Mouse (Mus musculus) limb, embryonic 11.5 days (tissue): ENCODE results near the gene Dok1. TPM values are rescaled to one million over a fixed set of nuclear protein-coding genes. Genes with fewer than 3 reads are reported as not detected.
A peak's percentile ranks its signal among the peaks of the same experiment; 100 is the strongest.

Experiments
- ATAC-seq: fragments of 200-750 bp; cut with Nextera tagmentation; 2 replicates; pipeline ENCODE4 v1.8.0; 2017; ENCODE audit warnings: low read depth; ENCODE audit not compliant: insufficient number of reproducible peaks, low FRiP score, low TSS enrichment
- DNase-seq: peaks from one replicate; pipeline ENCODE4 v3.0.0-alpha.2; 2015; ENCODE audit warnings: low spot score
- H3K27ac ChIP-seq: fragments of 300-500 bp; sonication (generic); replicated peaks from 2 replicates; pipeline ENCODE4 v1.5.1; 2014; ENCODE audit warnings: low read depth, mild to moderate bottlenecking, low read length
- H3K27me3 ChIP-seq: fragments of 300-500 bp; sonication (generic); 2 replicates; pipeline ENCODE4 v1.6.1; 2014; ENCODE audit warnings: mild to moderate bottlenecking, low read length, mixed read lengths; ENCODE audit not compliant: control insufficient read depth, insufficient read depth
- H3K36me3 ChIP-seq: fragments of 300-500 bp; sonication (generic); 2 replicates; pipeline ENCODE4 v1.6.1; 2014; ENCODE audit warnings: mild to moderate bottlenecking, low read length, moderate library complexity, mixed read lengths; ENCODE audit not compliant: control insufficient read depth, insufficient read depth
- H3K4me1 ChIP-seq: fragments of 300-500 bp; sonication (generic); 2 replicates; pipeline ENCODE4 v1.6.1; 2014; ENCODE audit warnings: low read length, mixed read lengths; ENCODE audit not compliant: control insufficient read depth, insufficient read depth
- H3K4me2 ChIP-seq: fragments of 300-500 bp; sonication (generic); 2 replicates; pipeline ENCODE4 v1.6.1; 2014; ENCODE audit warnings: low read depth, mild to moderate bottlenecking, moderate library complexity; ENCODE audit not compliant: severe bottlenecking
- H3K4me3 ChIP-seq: fragments of 300-500 bp; sonication (generic); 2 replicates; pipeline ENCODE4 v1.5.1; 2014; ENCODE audit warnings: low read depth, low read length
- H3K9ac ChIP-seq: fragments of 300-500 bp; sonication (generic); 2 replicates; pipeline ENCODE4 v1.6.1; 2014; ENCODE audit warnings: mild to moderate bottlenecking, low read length
- H3K9me3 ChIP-seq: fragments of 300-500 bp; sonication (generic); 2 replicates; pipeline ENCODE4 v1.6.1; 2016; ENCODE audit warnings: low read length; ENCODE audit not compliant: control insufficient read depth
- WGBS: fragments of 180-500 bp; shearing (Covaris S2); extraction: QIAGEN DNeasy Blood & Tissue Kit; methylation state at CpG from one replicate; pipeline ENCODE4 v1.1.7; 2014; 5-methylcytosine and 5-hydroxymethylcytosine counted together
- polyA plus RNA-seq: library from polyadenylated mRNA; unstranded; fragments of >200 nt; fragmentation: Nextera tagmentation; extraction: Ambion mirVana; gene quantifications from 2 replicates; pipeline ENCODE4 v1.2.1, GENCODE M21; 2014

Dok1 gene
- polyA plus RNA-seq, result 6.5 and 7.3 TPM in 2 replicates

- under 1% methylated on average over 51 of the region's 51 CpGs for WGBS
- H3K4me3 ChIP-seq, result peak within 1 kb of the TSS; percentile 50
- H3K4me1 ChIP-seq, result peaks cover 10% of the 10 kb centered on the region
- H3K4me2 ChIP-seq, result peak within 1 kb of the TSS; percentile 59
- H3K9ac ChIP-seq, result peak within 1 kb of the TSS; percentile 14
- H3K27ac ChIP-seq, result peak within 1 kb of the TSS; percentile 68; the same call in 1 of the 2 replicates
- no peaks in the 10 kb centered on the region for H3K36me3 ChIP-seq
- DNase-seq (peak; percentile 82), ATAC-seq (peak; percentile 72)
- no peaks in the 10 kb centered on the region for H3K9me3 ChIP-seq
- peaks cover 23% of the 10 kb centered on the region for H3K27me3 ChIP-seq
Measured at GRCm38 (mm10) chr6:83033249-83034185, at the start of gene Dok1, which contains the start of gene Loxl3. Dok1 (minus strand) TSS chr6:83033471. Loxl3 (plus strand) TSS chr6:83034173.

GRCm38 (mm10) chr6:83080210-83080609 lies 46.9 kb upstream of the Dok1 start:
- peaks cover 18% of the 10 kb centered on the region for H3K4me1 ChIP-seq
- WGBS, result 91% methylated on average over 5 of the region's 5 CpGs
- no peak overlapping the region for H3K4me2 ChIP-seq
- no peak for ATAC-seq
- H3K27me3 ChIP-seq, result peaks cover 10% of the 10 kb centered on the region; the same call in 1 of the 2 replicates
- H3K9me3 ChIP-seq, result no peaks in the 10 kb centered on the region
- H3K4me3 ChIP-seq, result no peak overlapping the region
- 0 out of 2 replicates have a peak, but pooled peaks cover 4% of the 10 kb centered on the region for H3K36me3 ChIP-seq
- H3K27ac ChIP-seq, result no peak overlapping the region
- no peak for DNase-seq
- no peak overlapping the region for H3K9ac ChIP-seq

- peak overlapping the region; percentile 72 for H3K4me3 ChIP-seq
- DNase-seq (peak; percentile 100), ATAC-seq (peak; percentile 81)
- H3K27ac ChIP-seq, result no peak overlapping the region; the same call in 1 of the 2 replicates
- WGBS, result under 1% methylated on average over 46 of the region's 46 CpGs
- no peaks in the 10 kb centered on the region for H3K9me3 ChIP-seq
- H3K27me3 ChIP-seq, result peaks cover 14% of the 10 kb centered on the region
- 0 out of 2 replicates have a peak, but pooled peaks cover 4% of the 10 kb centered on the region for H3K36me3 ChIP-seq
- peak overlapping the region; percentile 99 for H3K4me2 ChIP-seq
- peaks cover 7% of the 10 kb centered on the region; the same call in 1 of the 2 replicates for H3K4me1 ChIP-seq
- H3K9ac ChIP-seq, result peak overlapping the region; percentile 79
Measured at GRCm38 (mm10) chr6:83078324-83078858, 45.1 kb upstream of the Dok1 start.

GRCm38 (mm10) chr6:83077630-83078323 lies 44.5 kb upstream of the Dok1 start, which contains the start of gene Pcgf1:
Pcgf1 (plus strand) TSS chr6:83077869.
- Histone ChIP-seq H3K4me2 (peak within 1 kb of the TSS; percentile 99), H3K4me1 (peaks cover 4% of the 10 kb centered on the region; the same call in 1 of the 2 replicates), H3K4me3 (peak within 1 kb of the TSS; percentile 72), H3K9me3 (no peaks in the 10 kb centered on the region), H3K27me3 (peaks cover 19% of the 10 kb centered on the region), H3K9ac (peak within 1 kb of the TSS; percentile 79), H3K36me3 (0 out of 2 replicates have a peak, but pooled peaks cover 4% of the 10 kb centered on the region), H3K27ac (peak within 1 kb of the TSS; percentile 80)
- peak; percentile 88 for ATAC-seq
- DNase-seq, result no peak
- under 1% methylated on average over 54 of the region's 54 CpGs for WGBS

- ATAC-seq, result no peak
Measured at GRCm38 (mm10) chr6:83074979-83075378, 41.7 kb upstream of the Dok1 start.

GRCm38 (mm10) chr6:83071220-83071619 lies 37.9 kb upstream of the Dok1 start:
- ATAC-seq (0 out of 2 replicates have a peak, but pooled peaks have one; percentile 55), DNase-seq (peak; percentile 48)
- peak overlapping the region; percentile 14; the same call in 1 of the 2 replicates for H3K4me3 ChIP-seq
- WGBS, result 1% methylated on average over 24 of the region's 24 CpGs
- no peaks in the 10 kb centered on the region for H3K36me3 ChIP-seq
- H3K9ac ChIP-seq, result 0 out of 2 replicates have a peak overlapping the region, but pooled peaks have one; percentile 2
- H3K9me3 ChIP-seq, result no peaks in the 10 kb centered on the region
- no peak overlapping the region for H3K27ac ChIP-seq
- peaks cover 81% of the 10 kb centered on the region for H3K27me3 ChIP-seq
- 0 out of 2 replicates have a peak overlapping the region, but pooled peaks have one; percentile 15 for H3K4me2 ChIP-seq
- H3K4me1 ChIP-seq, result peaks cover 19% of the 10 kb centered on the region

More at GRCm38 (mm10) chr6:83074979-83075378, 41.7 kb upstream of the Dok1 start:
- Histone ChIP-seq H3K4me1 (peaks cover 16% of the 10 kb centered on the region), H3K36me3 (no peaks in the 10 kb centered on the region), H3K27me3 (peaks cover 45% of the 10 kb centered on the region), H3K9ac (no peak overlapping the region), H3K4me2 (no peak overlapping the region), H3K9me3 (no peaks in the 10 kb centered on the region), H3K4me3 (no peak overlapping the region), H3K27ac (no peak overlapping the region)
- no peak for DNase-seq
- 23% methylated on average over 2 of the region's 2 CpGs for WGBS

- 0 out of 2 replicates have a peak, but pooled peaks have one; percentile 29 for ATAC-seq
- WGBS, result under 1% methylated on average over 58 of the region's 58 CpGs
- no peaks in the 10 kb centered on the region for H3K9me3 ChIP-seq
- H3K9ac ChIP-seq, result no peak overlapping the region
- H3K4me1 ChIP-seq, result peaks cover 19% of the 10 kb centered on the region
- peak; percentile 82 for DNase-seq
- H3K27ac ChIP-seq, result no peak overlapping the region
- H3K36me3 ChIP-seq, result no peaks in the 10 kb centered on the region
- peak overlapping the region; percentile 39 for H3K4me2 ChIP-seq
- peaks cover 88% of the 10 kb centered on the region for H3K27me3 ChIP-seq
- H3K4me3 ChIP-seq, result peak overlapping the region; percentile 27
Measured at GRCm38 (mm10) chr6:83070311-83071219, 37.3 kb upstream of the Dok1 start.
